Mouse (Mus musculus): ENCODE results near the gene Treml1. TPM values are rescaled to one million over a fixed set of nuclear protein-coding genes. Genes with fewer than 3 reads are reported as not detected.

The Treml1 gene
- total RNA-seq, 2 experiments from 2014 or later: 0.52 TPM; not detected in 1

- DNase-seq (ENCODE audit: low spot score in 2 of 2): no peak
Measured at GRCm38 (mm10) chr17:48357892-48358291, 1.8 kb upstream of the Treml1 start.

- no peak for DNase-seq (ENCODE audit: low spot score in 2 of 2)
Measured at GRCm38 (mm10) chr17:48360462-48360861, 746 bp downstream of the Treml1 start.

GRCm38 (mm10) chr17:48362346-48362745 is 2.6 kb downstream of the Treml1 start:
- no peak for DNase-seq (ENCODE audit: low spot score in 2 of 2)

GRCm38 (mm10) chr17:48362966-48363365 is 3.2 kb downstream of the Treml1 start:
- peak in 1 of 2 experiments; percentile 43 for DNase-seq (ENCODE audit: low spot score in 2 of 2)

- no peak for DNase-seq (ENCODE audit: low spot score in 2 of 2)
Measured at GRCm38 (mm10) chr17:48363421-48363965, 3.8 kb downstream of the Treml1 start.

GRCm38 (mm10) chr17:48365511-48366155 is 5.9 kb downstream of the Treml1 start:
- no peak for DNase-seq (ENCODE audit: low spot score in 2 of 2)

GRCm38 (mm10) chr17:48366806-48367205 is 7.1 kb downstream of the Treml1 start:
- DNase-seq (ENCODE audit: low spot score in 2 of 2): no peak

- no peak for DNase-seq (ENCODE audit: low spot score in 2 of 2)
Measured at GRCm38 (mm10) chr17:48371621-48372020, 11.9 kb downstream of the Treml1 start.

GRCm38 (mm10) chr17:48372987-48373386 is 13.3 kb downstream of the Treml1 start:
- DNase-seq (ENCODE audit: low spot score in 2 of 2): no peak

- DNase-seq (ENCODE audit: low spot score in 2 of 2): no peak
Measured at GRCm38 (mm10) chr17:48376102-48376501, 16.4 kb downstream of the Treml1 start.

GRCm38 (mm10) chr17:48379050-48379449 is 19.3 kb downstream of the Treml1 start:
- DNase-seq (ENCODE audit: low spot score in 2 of 2): no peak

- DNase-seq (ENCODE audit: low spot score in 2 of 2): no peak
Measured at GRCm38 (mm10) chr17:48385786-48386461, 26.2 kb downstream of the Treml1 start.

- DNase-seq (ENCODE audit: low spot score in 2 of 2): no peak
Measured at GRCm38 (mm10) chr17:48388666-48389065, 28.9 kb downstream of the Treml1 start.

GRCm38 (mm10) chr17:48389442-48389841 is 29.7 kb downstream of the Treml1 start:
- DNase-seq (ENCODE audit: low spot score in 2 of 2): no peak

- DNase-seq (ENCODE audit: low spot score in 2 of 2): no peak
Measured at GRCm38 (mm10) chr17:48391446-48391845, 31.7 kb downstream of the Treml1 start.

- no peak for DNase-seq (ENCODE audit: low spot score in 2 of 2)
Measured at GRCm38 (mm10) chr17:48392616-48393015, 32.9 kb downstream of the Treml1 start.

- no peak for DNase-seq (ENCODE audit: low spot score in 2 of 2)
Measured at GRCm38 (mm10) chr17:48401710-48402109, 42.0 kb downstream of the Treml1 start.

- no peak for DNase-seq (ENCODE audit: low spot score in 2 of 2)
Measured at GRCm38 (mm10) chr17:48402751-48403150, 43.0 kb downstream of the Treml1 start.

GRCm38 (mm10) chr17:48403848-48404247 is 44.1 kb downstream of the Treml1 start:
- no peak for DNase-seq (ENCODE audit: low spot score in 2 of 2)

GRCm38 (mm10) chr17:48404706-48405105 is 45.0 kb downstream of the Treml1 start:
- DNase-seq (ENCODE audit: low spot score in 2 of 2): no peak

- DNase-seq (ENCODE audit: low spot score in 2 of 2): no peak
Measured at GRCm38 (mm10) chr17:48407154-48407553, 47.4 kb downstream of the Treml1 start.

- DNase-seq (ENCODE audit: low spot score in 2 of 2): no peak
Measured at GRCm38 (mm10) chr17:48407910-48408525, 48.3 kb downstream of the Treml1 start.

All from gastrocnemius, postnatal 4 days (tissue).